In genomic region chr2:166339427-166339826, GRCm38 (mm10) we compare ENCODE assay signal across 10 mouse cellular contexts.
DNase-seq lines count a peak whose midpoint lies in the region; ATAC-seq and TF ChIP-seq lines count a peak whose summit lies in the region.
"Had no signal": no experiment of that assay in that cellular context is flagged by ENCODE, and none has a peak within 500 bp of the region (broad histone marks: within the 10 kb centered on the region; RNA-seq: fewer than 3 reads in every experiment).

No protein-coding gene starts in this region.

- ATAC-seq in limb, embryonic 15.5 days (ENCODE audit: insufficient number of reproducible peaks, low FRiP score, low TSS enrichment, low read depth), result no peak
- ATAC-seq in neural tube, embryonic 15.5 days (ENCODE audit: low FRiP score), result no peak

- in situ Hi-C loops in CH12.LX (cut with MboI; ENCODE audit: low pct_ligation_motif_present, low pct_unique_long_range_greater_than_20kb, low sequenced_read_pairs), result loop anchor here (25.0 kb wide), 1 partner anchor 223 kb away; no protein-coding TSS in a partner anchor

- no peaks in the 10 kb centered on the region for H3K36me3 ChIP-seq in CH12.LX (replicated peaks in 1 of 2; ENCODE audit: control insufficient read depth in 1 of 2, insufficient read depth in 1 of 2, low read length in 1 of 2)
- no peaks in the 10 kb centered on the region for H3K36me3 ChIP-seq in limb, embryonic 15.5 days
- H3K36me3 ChIP-seq in neural tube, embryonic 15.5 days, result no peaks in the 10 kb centered on the region
- H3K36me3 ChIP-seq: midbrain, embryonic 12.5 days had no signal

- H3K4me3 ChIP-seq in layer of hippocampus, adult 2 months, result no peak overlapping the region
- H3K4me3 ChIP-seq in CH12.LX (replicated peaks in 1 of 3; ENCODE audit: low read depth in 2 of 3, low read length in 2 of 3, poor library complexity in 1 of 3), result no peak overlapping the region
- H3K4me3 ChIP-seq in limb, embryonic 15.5 days, result no peak overlapping the region
- no peak overlapping the region for H3K4me3 ChIP-seq in neural tube, embryonic 15.5 days (replicated peaks)
- H3K4me3 ChIP-seq: midbrain, embryonic 12.5 days had no signal

- peaks cover 0 to under 1% of the 10 kb centered on the region in 2 experiments; a peak in 2 of 4 replicates for H3K4me1 ChIP-seq in CH12.LX (ENCODE audit: control insufficient read depth in 1 of 2, insufficient read depth in 2 of 2)
- H3K4me1 ChIP-seq in limb, embryonic 15.5 days, result peaks cover 66% of the 10 kb centered on the region
- peaks cover 28% of the 10 kb centered on the region for H3K4me1 ChIP-seq in neural tube, embryonic 15.5 days

- no peak overlapping the region for H3K27ac ChIP-seq in layer of hippocampus, adult 2 months
- no peak overlapping the region for H3K27ac ChIP-seq in CH12.LX (ENCODE audit: insufficient read depth, low read depth)
- H3K27ac ChIP-seq in limb, embryonic 15.5 days, result peak overlapping the region; percentile 78
- H3K27ac ChIP-seq in neural tube, embryonic 15.5 days (replicated peaks), result no peak overlapping the region
- H3K27ac ChIP-seq: hindbrain, embryonic 14.5 days; midbrain, embryonic 12.5 days had no signal

- peak; percentile 59 for TF ChIP-seq CTCF in layer of hippocampus, adult 2 months (conservative IDR thresholded peaks at IDR 0.05)
- peak; percentile 33 to 42 for TF ChIP-seq CTCF in CH12.LX (conservative IDR thresholded peaks at IDR 0.05 in 1 of 2, IDR thresholded peaks at IDR 0.05 in 1 of 2; ENCODE audit: low read depth in 2 of 2, low read length in 2 of 2)
- peak; percentile 43 for TF ChIP-seq CTCF in brain, embryonic 14.5 days (IDR thresholded peaks at IDR 0.05; ENCODE audit: borderline replicate concordance, extremely low read depth, insufficient read depth, insufficient read length)

- H3K4me2 ChIP-seq in CH12.LX (ENCODE audit: insufficient read depth, low read depth, poor library complexity, severe bottlenecking), result no peak overlapping the region
- H3K4me2 ChIP-seq in limb, embryonic 15.5 days, result no peak overlapping the region
- no peak overlapping the region for H3K4me2 ChIP-seq in neural tube, embryonic 15.5 days
- H3K4me2 ChIP-seq: hindbrain, embryonic 14.5 days; midbrain, embryonic 12.5 days had no signal

- H3K79me2 ChIP-seq in CH12.LX (replicated peaks; ENCODE audit: control insufficient read depth, extremely low read depth, insufficient read depth, poor library complexity, severe bottlenecking), result no peaks in the 10 kb centered on the region

- H3K9me3 ChIP-seq in CH12.LX (replicated peaks; ENCODE audit: low read length), result peaks cover 4% of the 10 kb centered on the region
- H3K9me3 ChIP-seq in limb, embryonic 15.5 days, result no peaks in the 10 kb centered on the region
- no peaks in the 10 kb centered on the region for H3K9me3 ChIP-seq in neural tube, embryonic 15.5 days (replicated peaks)
- H3K9me3 ChIP-seq: midbrain, embryonic 12.5 days had no signal

- no peak for TF ChIP-seq EP300 in CH12.LX (IDR thresholded peaks at IDR 0.05; ENCODE audit: low read length)

- no peak; the same call in none of the 2 replicates for TF ChIP-seq RAD21 in CH12.LX (IDR thresholded peaks at IDR 0.05; ENCODE audit: low read depth, low read length)

- 88% methylated on average over 5 of the region's 5 CpGs for WGBS in limb, embryonic 15.5 days
- WGBS in neural tube, embryonic 15.5 days, result 81% methylated on average over 5 of the region's 5 CpGs

- no peak for DNase-seq in layer of hippocampus, adult 2 months (ENCODE audit: low spot score in 2 of 2)
- no peak for DNase-seq in layer of hippocampus, adult 9-10 months (ENCODE audit: low spot score)
- DNase-seq in CH12.LX (ENCODE audit: extremely low read depth), result no peak
- DNase-seq in brain, embryonic 14.5 days (ENCODE audit: low read depth), result no peak
- DNase-seq in urinary bladder, adult 2 months (ENCODE audit: low spot score), result no peak
- DNase-seq in frontal cortex, adult 2 months (ENCODE audit: extremely low spot score in 1 of 2, low spot score in 1 of 2), result no peak

- no peak overlapping the region for H3K9ac ChIP-seq in CH12.LX (ENCODE audit: insufficient read depth, low read depth)
- no peak overlapping the region for H3K9ac ChIP-seq in limb, embryonic 15.5 days
- H3K9ac ChIP-seq in neural tube, embryonic 15.5 days (replicated peaks), result no peak overlapping the region
- H3K9ac ChIP-seq: hindbrain, embryonic 14.5 days; midbrain, embryonic 12.5 days had no signal

- dilution Hi-C loops in CH12.LX (cut with MboI; ENCODE audit: extremely low pct_ligation_motif_present, extremely low pct_unique_long_range_greater_than_20kb, low sequenced_read_pairs), result no loop called here

- peaks cover 3% of the 10 kb centered on the region for H3K27me3 ChIP-seq in CH12.LX (replicated peaks)
- no peaks in the 10 kb centered on the region for H3K27me3 ChIP-seq in limb, embryonic 15.5 days
- H3K27me3 ChIP-seq in neural tube, embryonic 15.5 days (replicated peaks), result no peaks in the 10 kb centered on the region

- TF ChIP-seq POLR2A in CH12.LX (IDR thresholded peaks at IDR 0.05; ENCODE audit: low read depth, low read length), result no peak
- no peak for TF ChIP-seq POLR2A in brain, embryonic 14.5 days (IDR thresholded peaks at IDR 0.05; ENCODE audit: borderline replicate concordance, extremely low read depth, insufficient read depth, insufficient read length, poor library complexity, severe bottlenecking)

TF ChIP-seq in CH12.LX, 34 proteins besides CTCF, POLR2A, EP300 and RAD21:
- TF ChIP-seq POLR2AphosphoS2 (IDR thresholded peaks at IDR 0.05; ENCODE audit: low read depth, low read length) (no peak), SMC3 (IDR thresholded peaks at IDR 0.05; ENCODE audit: low read depth, low read length) (peak; percentile 2; the same call in 1 of the 2 replicates), ZC3H11A (IDR thresholded peaks at IDR 0.05; ENCODE audit: low read depth, low read length) (no peak), HCFC1 (IDR thresholded peaks at IDR 0.05; ENCODE audit: low read depth, low read length) (no peak), CHD1 (IDR thresholded peaks at IDR 0.05; ENCODE audit: low read depth, low read length) (no peak), ZKSCAN1 (IDR thresholded peaks at IDR 0.05; ENCODE audit: borderline replicate concordance, low read depth, low read length) (no peak)
